Mouse (Mus musculus) megakaryocyte progenitor cell, adult 5-6 weeks (primary cell): ENCODE measurements around the gene Vmn1r230. TPM values are rescaled to one million over a fixed set of nuclear protein-coding genes. Genes with fewer than 3 reads are reported as not detected.

ENCODE experiments used
- ATAC-seq: replicated peaks from 2 replicates; pipeline ENCODE4 v1.8.0; 2016; ENCODE audit warnings: mild to moderate bottlenecking, moderate TSS enrichment, inconsistent platforms; ENCODE audit not compliant: poor library complexity
- total RNA-seq, 2 experiments: library from RNA; stranded (forward) in 1 of 2; stranded (reverse) in 1 of 2; fragments of 157-497, 149-512 nt in 1 of 2; fragments of 200-1000 nt in 1 of 2; gene quantifications; 2 replicates each; pipeline versions ENCODE4 v1.2.3 to v1.2.4; 2015 to 2017

The Vmn1r230 gene
- total RNA-seq (2015) (not detected in 2 replicates), total RNA-seq (2017) (not detected in 2 replicates)

DNA sequence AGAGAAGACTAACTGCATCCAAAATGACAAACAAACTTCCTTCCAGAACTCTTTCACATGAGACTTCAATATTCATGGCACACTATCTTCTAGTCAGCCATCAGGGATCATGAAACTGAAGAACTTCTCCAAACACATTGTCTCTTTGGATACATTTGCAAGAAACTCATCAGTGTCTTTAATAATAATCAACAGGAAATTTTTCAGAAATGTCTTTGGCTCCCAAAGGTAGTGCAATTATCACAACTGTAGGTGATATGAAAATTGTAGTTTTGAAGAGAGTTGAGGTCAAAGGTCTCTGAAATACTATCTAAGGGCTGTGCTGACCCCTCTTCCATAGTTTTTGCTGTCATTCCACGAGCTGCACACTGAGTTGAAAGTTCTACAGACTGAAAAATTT lies at the start of gene Vmn1r230:
Gene Vmn1r230, plus strand, starts transcription at position 301 of the 400 bp plus-strand sequence.
- no peak for ATAC-seq

DNA sequence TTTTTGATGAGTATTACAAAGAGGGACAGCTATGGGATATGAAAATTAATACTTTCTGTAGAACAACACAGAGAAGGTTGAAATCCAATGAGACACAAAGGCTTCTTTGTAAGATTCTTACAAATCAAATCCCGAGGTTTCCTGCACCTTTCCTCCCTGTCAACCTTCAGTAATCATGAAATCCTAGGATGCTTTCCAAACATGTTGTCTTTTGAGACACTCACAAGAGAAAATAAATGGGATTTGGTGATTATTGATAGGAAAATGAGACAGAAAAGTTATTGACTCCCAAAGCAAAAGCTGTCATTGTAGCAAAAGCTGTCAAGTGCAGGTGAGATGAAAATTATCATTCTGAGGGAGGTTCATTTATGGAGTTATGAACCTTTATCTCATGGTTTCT lies 29.0 kb upstream of the Vmn1r230 start, which contains the start of gene Vmn1r229:
Gene Vmn1r229, plus strand, starts transcription at position 301 of the 400 bp plus-strand sequence.
- no peak for ATAC-seq

Other genes starting within 250 kb of the Vmn1r230 start
- not detected in 2 replicates for gene Vmn2r110, start 244.0 kb upstream of the Vmn1r230 start, total RNA-seq (2015)
- gene Vmn2r110, start 244.0 kb upstream of the Vmn1r230 start, total RNA-seq (2017): not detected in 2 replicates
- gene Fpr-rs3, start 215.6 kb upstream of the Vmn1r230 start, total RNA-seq (2015): not detected in 2 replicates
- not detected in 2 replicates for gene Fpr-rs3, start 215.6 kb upstream of the Vmn1r230 start, total RNA-seq (2017)
- gene Vmn1r226, start 157.6 kb upstream of the Vmn1r230 start, total RNA-seq (2015): not detected in 2 replicates
- gene Vmn1r226, start 157.6 kb upstream of the Vmn1r230 start, total RNA-seq (2017): not detected in 2 replicates
- not detected in 2 replicates for gene Vmn1r227, start 110.6 kb upstream of the Vmn1r230 start, total RNA-seq (2015)
- not detected in 2 replicates for gene Vmn1r227, start 110.6 kb upstream of the Vmn1r230 start, total RNA-seq (2017)
- not detected in 2 replicates for gene Vmn1r228, start 54.3 kb upstream of the Vmn1r230 start, total RNA-seq (2015)
- gene Vmn1r228, start 54.3 kb upstream of the Vmn1r230 start, total RNA-seq (2017): not detected in 2 replicates
- not detected in 2 replicates for gene Vmn1r229, start 28.9 kb upstream of the Vmn1r230 start, total RNA-seq (2015)
- not detected in 2 replicates for gene Vmn1r229, start 28.9 kb upstream of the Vmn1r230 start, total RNA-seq (2017)
- not detected in 2 replicates for gene Vmn1r231, start 64.6 kb downstream of the Vmn1r230 start, total RNA-seq (2015)
- not detected in 2 replicates for gene Vmn1r231, start 64.6 kb downstream of the Vmn1r230 start, total RNA-seq (2017)
- gene Vmn1r232, start 79.3 kb downstream of the Vmn1r230 start, total RNA-seq (2015): not detected in 2 replicates
- gene Vmn1r232, start 79.3 kb downstream of the Vmn1r230 start, total RNA-seq (2017): not detected in 2 replicates
- gene Ppp2r1a, start 104.9 kb downstream of the Vmn1r230 start, total RNA-seq (2015): 284 and 300 TPM in 2 replicates
- 151 and 154 TPM in 2 replicates for gene Ppp2r1a, start 104.9 kb downstream of the Vmn1r230 start, total RNA-seq (2017)
- not detected in 2 replicates for gene Vmn1r233, start 156.0 kb downstream of the Vmn1r230 start, total RNA-seq (2015)
- gene Vmn1r233, start 156.0 kb downstream of the Vmn1r230 start, total RNA-seq (2017): not detected in 2 replicates
- gene Zfp160, start 168.5 kb downstream of the Vmn1r230 start, total RNA-seq (2015): 15.7 and 23.4 TPM in 2 replicates
- gene Zfp160, start 168.5 kb downstream of the Vmn1r230 start, total RNA-seq (2017): 18.3 and 25.3 TPM in 2 replicates